Mouse (Mus musculus) cortical plate, adult 2 months (tissue): ENCODE results near the gene Mapre3.

Experiments used
- CTCF ChIP-seq: fragments of 200-500 bp; IDR thresholded peaks from 2 replicates; pipeline ENCODE4 v1.5.1; 2011; ENCODE audit warnings: mild to moderate bottlenecking, control low read depth, low read length; ENCODE audit not compliant: insufficient read depth; ENCODE audit errors: extremely low read depth
- POLR2A ChIP-seq: fragments of 200-500 bp; IDR thresholded peaks from 2 replicates; pipeline ENCODE4 v1.6.1; 2011; ENCODE audit warnings: mild to moderate bottlenecking, low read length, control low read depth; ENCODE audit not compliant: insufficient read depth; ENCODE audit errors: extremely low read depth

GRCm38 (mm10) chr5:30866871-30867270, 52.4 kb downstream of the Mapre3 start:
- TF ChIP-seq CTCF (no peak), POLR2A (no peak)
